Mouse (Mus musculus) C2C12 (cell line): ENCODE measurements around the gene Ddit4l.

Source experiments
- CTCF ChIP-seq: IDR thresholded peaks from one replicate; pipeline ENCODE4 v1.5.1; 2011; ENCODE audit not compliant: control insufficient read depth, insufficient read depth, insufficient read length
- FOSL1 ChIP-seq: IDR thresholded peaks from one replicate; pipeline ENCODE4 v1.8.0; 2011; ENCODE audit warnings: mild to moderate bottlenecking, low read length; ENCODE audit not compliant: poor library complexity, insufficient read depth, severe bottlenecking
- USF1 ChIP-seq: IDR thresholded peaks from one replicate; pipeline ENCODE4 v1.6.1; 2011; ENCODE audit warnings: low read depth, mild to moderate bottlenecking, control low read depth, moderate library complexity

DNA sequence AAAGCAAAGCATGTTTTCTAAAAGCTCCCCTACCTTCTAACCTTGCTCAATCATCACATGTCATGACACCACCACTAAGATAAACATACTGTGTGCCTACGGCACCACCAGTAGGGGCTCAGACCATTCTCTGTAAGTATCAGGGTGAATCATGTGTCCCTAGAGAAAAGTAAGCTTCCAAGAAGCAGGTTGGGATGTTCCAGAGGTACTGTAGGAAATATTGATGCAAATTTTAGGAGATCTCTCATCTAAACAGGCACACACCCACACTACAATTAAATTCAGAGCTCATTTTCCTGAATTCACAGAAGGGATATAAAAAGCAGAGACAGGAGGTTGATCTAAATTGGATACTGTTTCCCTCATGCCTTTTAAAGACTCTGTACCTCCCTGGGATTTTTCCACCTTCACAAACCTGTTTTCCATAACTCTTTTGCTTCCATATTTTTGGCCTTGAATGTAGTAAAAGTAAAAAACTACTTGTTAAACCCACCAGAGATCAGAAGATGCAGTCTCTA, 12.4 kb upstream of the Ddit4l start:
- no peak for TF ChIP-seq USF1
- TF ChIP-seq CTCF: no peak
- TF ChIP-seq FOSL1: no peak
